Mouse (Mus musculus) fat pad, adult 2 months (tissue): Measurements from ENCODE around the gene Dclre1a.

Experiments
- DNase-seq: peaks from one replicate; pipeline ENCODE4 v3.0.0-alpha.2; 2011; ENCODE audit warnings: low read depth, low spot score; ENCODE audit errors: extremely low read depth

Dclre1a gene

GRCm38 (mm10) chr19:56485376-56486271 lies 62.4 kb downstream of the Dclre1a start:
- no peak for DNase-seq

DNA sequence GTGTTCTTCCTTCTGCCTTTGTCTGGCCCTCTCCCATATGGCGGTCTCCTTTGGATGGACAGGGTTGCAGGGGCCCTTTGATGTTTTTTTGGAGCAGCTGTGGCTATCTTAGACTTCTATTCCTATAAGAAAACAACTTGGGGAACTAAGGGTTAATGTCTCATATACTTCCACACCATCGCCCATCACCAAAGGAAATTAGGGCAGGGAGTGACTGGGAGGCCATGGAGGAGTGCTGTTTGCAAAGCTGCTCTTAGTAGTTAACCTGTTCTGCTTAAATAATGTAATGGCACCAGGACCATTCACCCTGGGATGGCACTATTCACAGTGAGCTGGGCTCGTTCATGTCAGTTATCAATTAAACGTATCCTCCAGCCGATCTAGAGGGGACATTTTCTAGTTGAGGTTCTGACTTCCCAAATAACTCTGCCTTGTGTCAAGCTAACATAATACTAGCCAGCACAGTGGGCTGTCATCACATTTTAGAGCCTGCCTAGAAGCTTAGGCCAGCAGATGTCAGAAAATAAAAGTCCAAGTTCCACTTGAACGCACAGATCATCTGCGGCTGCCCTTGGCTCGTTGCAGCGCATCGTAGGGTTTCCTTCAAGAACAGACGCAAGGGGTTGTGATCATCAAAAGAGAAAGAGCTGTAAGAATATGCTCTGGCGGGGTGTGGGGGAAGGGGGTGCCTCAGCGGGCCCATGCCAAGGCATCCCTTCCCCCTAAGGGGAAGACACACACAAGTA lies 63.2 kb downstream of the Dclre1a start:
- DNase-seq = no peak
